Mouse (Mus musculus) small intestine, adult 2 months (tissue): ENCODE data around the gene Ankrd27.

ENCODE experiments used
- CTCF ChIP-seq: fragments of 200-500 bp; IDR thresholded peaks from 2 replicates; pipeline ENCODE4 v1.5.1; 2012; ENCODE audit warnings: low read depth, mild to moderate bottlenecking, control low read depth, inconsistent platforms, low read length, moderate library complexity, mixed read lengths; ENCODE audit not compliant: insufficient replicate concordance, insufficient read length; ENCODE audit errors: extremely low read depth
- POLR2A ChIP-seq: fragments of 200-500 bp; IDR thresholded peaks from 2 replicates; pipeline ENCODE4 v1.6.1; 2012; ENCODE audit warnings: low read depth, mild to moderate bottlenecking, control low read depth, inconsistent platforms, low read length, moderate library complexity

GRCm38 (mm10) chr7:35585191-35586054, 621 bp upstream of the Ankrd27 start, which contains the start of gene Rgs9bp:
- TF ChIP-seq CTCF (no peak), POLR2A (no peak)
